Mouse (Mus musculus): ENCODE measurements at regions not wholly inside any gene's neighbourhood (a gene's known extent, or its start where the extent isn't known, plus 50 kb on each side); places are given as distances from the start of the nearest gene placed in this dataset.

GRCm38 (mm10) chr2:133338150-133338549 is 213.8 kb upstream of the Bmp2 start:
- Histone ChIP-seq H3K4me3 (ENCODE audit: low read length) (no peak overlapping the region), H3K4me1 (ENCODE audit: control insufficient read depth, insufficient read depth, low read depth, low read length) (no peaks in the 10 kb centered on the region), H3K9me3 (ENCODE audit: control insufficient read depth, low read length) (no peaks in the 10 kb centered on the region), H3K27me3 (replicated peaks; ENCODE audit: control insufficient read depth, insufficient read depth, low read length) (no peaks in the 10 kb centered on the region), H3K4me2 (ENCODE audit: low read length) (no peak overlapping the region), H3K9ac (ENCODE audit: low read depth, low read length) (no peak overlapping the region), H3K36me3 (ENCODE audit: control insufficient read depth, insufficient read depth, low read length) (no peaks in the 10 kb centered on the region), H3K27ac (ENCODE audit: low read depth, low read length) (no peak overlapping the region)
- 76% methylated on average over 3 of the region's 3 CpGs for WGBS
- ATAC-seq, result no peak

- WGBS, result 84% methylated on average over 4 of the region's 4 CpGs
- H3K4me2 ChIP-seq (ENCODE audit: low read length), result no peak overlapping the region
- H3K27me3 ChIP-seq (replicated peaks; ENCODE audit: control insufficient read depth, insufficient read depth, low read length), result 0 out of 2 replicates have a peak, but pooled peaks cover 2% of the 10 kb centered on the region
- no peak overlapping the region for H3K27ac ChIP-seq (ENCODE audit: low read depth, low read length)
- no peak overlapping the region for H3K4me3 ChIP-seq (ENCODE audit: low read length)
- H3K9ac ChIP-seq (ENCODE audit: low read depth, low read length), result no peak overlapping the region
- H3K9me3 ChIP-seq (ENCODE audit: control insufficient read depth, low read length), result no peaks in the 10 kb centered on the region
- no peaks in the 10 kb centered on the region for H3K36me3 ChIP-seq (ENCODE audit: control insufficient read depth, insufficient read depth, low read length)
- H3K4me1 ChIP-seq (ENCODE audit: control insufficient read depth, insufficient read depth, low read depth, low read length), result no peaks in the 10 kb centered on the region
- no peak for ATAC-seq
Observed at GRCm38 (mm10) chr2:133341352-133341751, 210.6 kb upstream of the Bmp2 start.

- WGBS, result 50% methylated on average over 12 of the region's 12 CpGs
- no peaks in the 10 kb centered on the region for H3K4me1 ChIP-seq (ENCODE audit: control insufficient read depth, insufficient read depth, low read depth, low read length)
- ATAC-seq, result no peak
- no peaks in the 10 kb centered on the region for H3K36me3 ChIP-seq (ENCODE audit: control insufficient read depth, insufficient read depth, low read length)
- no peak overlapping the region for H3K27ac ChIP-seq (ENCODE audit: low read depth, low read length)
- H3K9ac ChIP-seq (ENCODE audit: low read depth, low read length), result no peak overlapping the region
- no peaks in the 10 kb centered on the region for H3K9me3 ChIP-seq (ENCODE audit: control insufficient read depth, low read length)
- H3K4me3 ChIP-seq (ENCODE audit: low read length), result no peak overlapping the region
- H3K27me3 ChIP-seq (replicated peaks; ENCODE audit: control insufficient read depth, insufficient read depth, low read length), result 0 out of 2 replicates have a peak, but pooled peaks cover 2% of the 10 kb centered on the region
- no peak overlapping the region for H3K4me2 ChIP-seq (ENCODE audit: low read length)
Observed at GRCm38 (mm10) chr2:133345964-133346788, 205.8 kb upstream of the Bmp2 start.

- Histone ChIP-seq H3K4me1 (ENCODE audit: control insufficient read depth, insufficient read depth, low read depth, low read length) (no peaks in the 10 kb centered on the region), H3K4me2 (ENCODE audit: low read length) (no peak overlapping the region), H3K27me3 (replicated peaks; ENCODE audit: control insufficient read depth, insufficient read depth, low read length) (0 out of 2 replicates have a peak, but pooled peaks cover 2% of the 10 kb centered on the region), H3K9me3 (ENCODE audit: control insufficient read depth, low read length) (no peaks in the 10 kb centered on the region), H3K27ac (ENCODE audit: low read depth, low read length) (no peak overlapping the region), H3K4me3 (ENCODE audit: low read length) (no peak overlapping the region), H3K36me3 (ENCODE audit: control insufficient read depth, insufficient read depth, low read length) (no peaks in the 10 kb centered on the region), H3K9ac (ENCODE audit: low read depth, low read length) (no peak overlapping the region)
- peak; percentile 75 for ATAC-seq
- WGBS, result 8% methylated on average over 4 of the region's 4 CpGs
Observed at GRCm38 (mm10) chr2:133346789-133347424, 205.1 kb upstream of the Bmp2 start.

GRCm38 (mm10) chr2:133351306-133351705 is 200.7 kb upstream of the Bmp2 start:
- no peak overlapping the region for H3K4me3 ChIP-seq (ENCODE audit: low read length)
- H3K4me2 ChIP-seq (ENCODE audit: low read length), result no peak overlapping the region
- H3K36me3 ChIP-seq (ENCODE audit: control insufficient read depth, insufficient read depth, low read length), result no peaks in the 10 kb centered on the region
- H3K27ac ChIP-seq (ENCODE audit: low read depth, low read length), result no peak overlapping the region
- no peaks in the 10 kb centered on the region for H3K9me3 ChIP-seq (ENCODE audit: control insufficient read depth, low read length)
- no peaks in the 10 kb centered on the region; the same call in 1 of the 2 replicates for H3K27me3 ChIP-seq (replicated peaks; ENCODE audit: control insufficient read depth, insufficient read depth, low read length)
- ATAC-seq, result no peak
- WGBS, result 75% methylated on average over 3 of the region's 3 CpGs
- H3K4me1 ChIP-seq (ENCODE audit: control insufficient read depth, insufficient read depth, low read depth, low read length), result no peaks in the 10 kb centered on the region
- no peak overlapping the region for H3K9ac ChIP-seq (ENCODE audit: low read depth, low read length)

GRCm38 (mm10) chr2:133352800-133353199 is 199.2 kb upstream of the Bmp2 start:
- Histone ChIP-seq H3K9ac (ENCODE audit: low read depth, low read length) (no peak overlapping the region), H3K4me2 (ENCODE audit: low read length) (no peak overlapping the region), H3K9me3 (ENCODE audit: control insufficient read depth, low read length) (no peaks in the 10 kb centered on the region), H3K4me3 (ENCODE audit: low read length) (no peak overlapping the region), H3K4me1 (ENCODE audit: control insufficient read depth, insufficient read depth, low read depth, low read length) (no peaks in the 10 kb centered on the region), H3K27ac (ENCODE audit: low read depth, low read length) (no peak overlapping the region), H3K27me3 (replicated peaks; ENCODE audit: control insufficient read depth, insufficient read depth, low read length) (no peaks in the 10 kb centered on the region; the same call in 1 of the 2 replicates), H3K36me3 (ENCODE audit: control insufficient read depth, insufficient read depth, low read length) (no peaks in the 10 kb centered on the region)
- no peak for ATAC-seq
- WGBS, result 89% methylated on average over 3 of the region's 3 CpGs

- Histone ChIP-seq H3K9ac (ENCODE audit: low read depth, low read length) (no peak overlapping the region), H3K36me3 (ENCODE audit: control insufficient read depth, insufficient read depth, low read length) (no peaks in the 10 kb centered on the region), H3K4me1 (ENCODE audit: control insufficient read depth, insufficient read depth, low read depth, low read length) (no peaks in the 10 kb centered on the region), H3K4me3 (ENCODE audit: low read length) (no peak overlapping the region), H3K27ac (ENCODE audit: low read depth, low read length) (no peak overlapping the region), H3K4me2 (ENCODE audit: low read length) (no peak overlapping the region), H3K27me3 (replicated peaks; ENCODE audit: control insufficient read depth, insufficient read depth, low read length) (no peaks in the 10 kb centered on the region), H3K9me3 (ENCODE audit: control insufficient read depth, low read length) (no peaks in the 10 kb centered on the region)
- ATAC-seq, result no peak
- 25% methylated on average over 4 of the region's 4 CpGs for WGBS
Observed at GRCm38 (mm10) chr2:133362693-133363443, 189.1 kb upstream of the Bmp2 start.

GRCm38 (mm10) chr2:133371490-133372215 is 180.3 kb upstream of the Bmp2 start:
- Histone ChIP-seq H3K36me3 (ENCODE audit: control insufficient read depth, insufficient read depth, low read length) (no peaks in the 10 kb centered on the region), H3K4me2 (ENCODE audit: low read length) (no peak overlapping the region), H3K4me1 (ENCODE audit: control insufficient read depth, insufficient read depth, low read depth, low read length) (no peaks in the 10 kb centered on the region), H3K4me3 (ENCODE audit: low read length) (no peak overlapping the region), H3K27me3 (replicated peaks; ENCODE audit: control insufficient read depth, insufficient read depth, low read length) (no peaks in the 10 kb centered on the region), H3K9me3 (ENCODE audit: control insufficient read depth, low read length) (no peaks in the 10 kb centered on the region), H3K9ac (ENCODE audit: low read depth, low read length) (no peak overlapping the region), H3K27ac (ENCODE audit: low read depth, low read length) (no peak overlapping the region)
- 86% methylated on average over 11 of the region's 12 CpGs for WGBS
- no peak for ATAC-seq
